Mouse (Mus musculus): ENCODE measurements at regions not wholly inside any gene's neighbourhood (a gene's known extent, or its start where the extent isn't known, plus 50 kb on each side); places are given as distances from the start of the nearest gene placed in this dataset.
A peak's percentile ranks its signal among the peaks of the same experiment; 100 is the strongest.

GRCm38 (mm10) chr2:56083226-56083625 is 647.5 kb downstream of the Kcnj3 start:
- no peak for DNase-seq (ENCODE audit: inconsistent ontology term)

- no peak for DNase-seq (ENCODE audit: inconsistent ontology term)
These were observed 673.8 kb downstream of the Kcnj3 start for GRCm38 (mm10) chr2:56109531-56109930.

GRCm38 (mm10) chr2:56109975-56110374 is 674.2 kb downstream of the Kcnj3 start:
- DNase-seq (ENCODE audit: inconsistent ontology term) = no peak

- DNase-seq (ENCODE audit: inconsistent ontology term) = peak; percentile 58
These were observed 678.7 kb downstream of the Kcnj3 start for GRCm38 (mm10) chr2:56114469-56114868.

GRCm38 (mm10) chr2:56119368-56119767 is 683.6 kb downstream of the Kcnj3 start:
- peak; percentile 60 for DNase-seq (ENCODE audit: inconsistent ontology term)

- DNase-seq (ENCODE audit: inconsistent ontology term) = no peak
These were observed 711.4 kb downstream of the Kcnj3 start for GRCm38 (mm10) chr2:56147107-56147615.

- no peak for DNase-seq (ENCODE audit: inconsistent ontology term)
These were observed 760.7 kb downstream of the Kcnj3 start for GRCm38 (mm10) chr2:56196449-56196848.

GRCm38 (mm10) chr2:56227476-56227875 is 791.7 kb downstream of the Kcnj3 start:
- DNase-seq (ENCODE audit: inconsistent ontology term) = peak; percentile 40

- no peak for DNase-seq (ENCODE audit: inconsistent ontology term)
These were observed 797.3 kb downstream of the Kcnj3 start for GRCm38 (mm10) chr2:56233042-56233441.

GRCm38 (mm10) chr2:56257044-56257954 is 821.5 kb downstream of the Kcnj3 start:
- peak; percentile 91 for DNase-seq (ENCODE audit: inconsistent ontology term)

- no peak for DNase-seq (ENCODE audit: inconsistent ontology term)
These were observed 818.9 kb downstream of the Nr4a2 start for GRCm38 (mm10) chr2:56304920-56305319.

- DNase-seq (ENCODE audit: inconsistent ontology term) = no peak
These were observed 802.1 kb downstream of the Nr4a2 start for GRCm38 (mm10) chr2:56321692-56322091.

GRCm38 (mm10) chr2:56322508-56322907 is 801.3 kb downstream of the Nr4a2 start:
- no peak for DNase-seq (ENCODE audit: inconsistent ontology term)

GRCm38 (mm10) chr2:56335974-56336373 is 787.8 kb downstream of the Nr4a2 start:
- DNase-seq (ENCODE audit: inconsistent ontology term) = no peak

- no peak for DNase-seq (ENCODE audit: inconsistent ontology term)
These were observed 759.7 kb downstream of the Nr4a2 start for GRCm38 (mm10) chr2:56364065-56364464.
